Mouse (Mus musculus) ovary, postnatal 10 days (tissue): ENCODE results near the gene Krt25.

ENCODE experiments used
- DNase-seq: peaks from one replicate; pipeline ENCODE4 v3.0.0; 2022; ENCODE audit warnings: low spot score

Krt25 gene

DNA sequence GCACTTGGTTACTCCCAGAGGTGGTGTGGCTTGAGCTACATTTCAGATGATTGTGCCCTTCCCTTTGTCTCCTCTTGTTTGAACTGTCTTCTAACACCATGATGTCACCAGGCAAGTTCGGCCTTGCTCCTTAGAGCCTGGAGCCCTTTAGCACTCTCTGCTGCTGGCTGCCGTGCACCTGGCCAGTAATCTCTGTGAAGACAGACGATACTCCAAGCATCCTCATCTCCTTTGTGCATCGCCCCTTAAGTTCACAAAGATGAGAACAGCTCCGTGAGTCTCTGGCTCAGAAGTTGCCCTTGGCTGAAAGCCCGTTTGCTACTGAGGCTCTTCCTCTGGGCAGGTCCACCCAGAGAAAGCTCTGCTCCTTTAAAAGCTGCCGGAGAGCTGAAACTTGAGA, 46.0 kb downstream of the Krt25 start:
- DNase-seq, result no peak

DNA sequence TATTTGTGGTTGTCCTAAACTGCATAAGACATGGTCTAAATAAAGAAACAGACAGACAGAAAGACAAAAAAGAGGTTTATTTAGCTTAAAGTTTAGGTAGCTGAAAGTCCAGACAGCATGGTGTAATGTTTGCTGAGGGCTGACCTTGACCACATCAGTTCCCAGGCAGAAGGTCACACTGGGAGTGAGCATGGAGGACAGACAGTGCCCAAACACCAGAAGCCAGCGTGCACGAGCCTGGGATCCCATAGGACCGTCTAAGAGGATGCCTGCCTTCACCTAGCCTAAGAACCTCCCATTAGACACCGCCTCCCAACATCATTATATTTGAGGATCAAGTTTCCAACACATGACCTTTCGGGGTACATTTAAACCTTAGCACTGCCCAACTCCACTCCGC, 47.1 kb downstream of the Krt25 start:
- DNase-seq, result no peak

DNA sequence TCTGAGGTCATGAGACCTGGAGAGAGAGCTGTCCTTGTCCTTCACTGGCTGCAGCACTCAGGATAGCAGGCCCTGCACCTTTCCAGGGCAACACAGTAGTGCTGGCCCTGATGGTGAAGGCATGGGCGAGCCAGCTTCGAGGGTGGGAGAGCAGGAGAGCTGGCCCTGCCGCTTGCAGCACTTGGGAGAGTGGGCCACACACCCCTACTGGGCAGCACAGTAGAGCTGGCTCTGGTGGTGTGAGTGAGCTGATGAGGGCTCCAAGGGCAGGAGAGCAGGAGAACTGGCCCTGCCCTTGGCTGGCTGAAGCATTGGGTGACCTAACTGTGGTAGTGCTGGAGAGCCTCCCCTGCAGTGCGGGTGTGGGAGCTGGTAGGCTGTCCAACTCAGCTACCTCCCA, 50.0 kb downstream of the Krt25 start:
- no peak for DNase-seq

DNA sequence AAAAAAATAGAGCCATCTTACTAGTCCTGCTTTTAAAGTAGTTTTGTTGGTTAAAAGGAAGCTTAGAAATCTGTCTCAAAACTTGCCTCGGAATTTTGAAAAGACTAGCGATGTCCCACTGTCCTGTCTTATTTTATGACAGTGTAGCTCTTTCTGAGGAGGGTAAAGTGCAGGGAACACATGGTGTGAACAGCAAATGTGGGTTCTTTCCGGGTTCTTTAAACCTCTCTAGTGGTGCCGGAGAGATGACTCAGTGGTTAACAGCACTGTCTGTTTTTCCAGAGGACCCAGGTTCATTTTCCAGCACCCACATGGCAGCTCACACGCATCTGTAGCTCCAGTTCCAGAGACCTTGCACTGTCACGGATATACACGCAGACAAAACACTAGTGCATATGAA, 53.6 kb downstream of the Krt25 start:
- DNase-seq, result no peak

DNA sequence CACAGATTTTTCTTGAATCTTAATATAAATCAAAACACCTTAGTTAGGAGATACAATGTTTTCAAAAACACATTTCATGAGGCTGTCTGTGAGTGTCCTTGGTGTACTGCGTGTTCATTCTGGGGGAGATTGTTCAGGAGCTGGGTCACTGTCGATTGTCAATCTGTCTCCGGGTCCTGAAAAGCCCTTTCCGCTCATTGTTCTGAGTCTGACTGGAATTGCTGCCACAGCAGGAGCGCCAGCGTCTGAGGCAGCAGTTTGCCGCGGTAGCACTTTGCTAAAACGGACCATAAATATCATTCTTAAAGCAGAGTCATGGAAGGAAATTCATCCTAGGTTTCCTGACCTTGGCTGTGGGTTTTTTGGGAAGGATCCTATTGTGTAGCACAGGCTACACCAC, 57.0 kb downstream of the Krt25 start:
- DNase-seq, result no peak
